Mouse (Mus musculus) WW6 (cell line): ENCODE results near the gene Ecd.
A peak's percentile ranks its signal among the peaks of the same experiment; 100 is the strongest.
"Not testable (repeated sequence)": the region's sequence is repeated elsewhere in the genome, so short reads cannot be mapped to it uniquely, and the experiment has no call there.

Experiments
- DNase-seq: peaks from one replicate; pipeline ENCODE4 v3.0.0-alpha.2; 2013; ENCODE audit warnings: low read depth, low spot score

Gene Ecd

GRCm38 (mm10) chr14:20328474-20328873 is 19.4 kb downstream of the Ecd start:
- no peak for DNase-seq

- no peak for DNase-seq
These were observed 23.7 kb downstream of the Ecd start for GRCm38 (mm10) chr14:20324196-20324595.

DNA sequence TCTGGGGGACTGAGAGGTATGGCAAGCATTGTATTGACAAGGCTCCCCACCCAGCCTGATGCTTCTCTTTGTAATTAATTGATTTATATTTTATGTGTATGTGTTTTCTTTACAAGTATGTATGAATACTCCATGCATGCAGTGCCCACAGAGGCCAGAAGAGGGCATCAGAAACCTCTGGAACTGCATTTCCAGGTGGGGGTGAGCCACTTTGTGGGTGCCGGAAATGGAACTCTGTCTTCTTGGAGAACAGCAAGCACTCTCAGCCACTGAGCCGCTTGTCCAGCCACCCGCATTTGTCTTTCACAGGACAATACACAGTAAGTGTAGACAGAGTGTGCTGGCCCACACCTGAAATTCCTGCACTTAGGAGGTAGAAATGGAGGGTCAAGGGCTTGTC is 28.5 kb downstream of the Ecd start:
- no peak for DNase-seq

GRCm38 (mm10) chr14:20315137-20315536 is 32.8 kb downstream of the Ecd start:
- DNase-seq = no peak

DNA sequence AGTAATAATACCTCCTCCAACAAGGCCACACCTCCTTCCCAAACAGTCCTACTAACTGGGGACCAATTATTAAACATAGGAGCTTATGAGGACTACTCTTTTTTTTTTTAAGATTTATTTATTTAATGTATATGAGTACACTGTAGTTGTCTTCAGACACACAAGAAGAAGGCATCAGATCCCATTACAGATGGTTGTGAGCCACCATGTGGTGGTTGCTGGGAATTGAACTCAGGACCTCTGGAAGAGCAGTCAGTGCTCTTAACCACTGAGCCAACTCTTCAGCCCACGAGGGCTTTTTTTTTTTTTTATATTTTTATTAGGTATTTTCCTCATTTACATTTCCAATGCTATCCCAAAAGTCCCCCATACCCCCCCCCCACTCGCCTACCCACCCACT is 42.8 kb downstream of the Ecd start:
- not testable (repeated sequence) for DNase-seq

DNA sequence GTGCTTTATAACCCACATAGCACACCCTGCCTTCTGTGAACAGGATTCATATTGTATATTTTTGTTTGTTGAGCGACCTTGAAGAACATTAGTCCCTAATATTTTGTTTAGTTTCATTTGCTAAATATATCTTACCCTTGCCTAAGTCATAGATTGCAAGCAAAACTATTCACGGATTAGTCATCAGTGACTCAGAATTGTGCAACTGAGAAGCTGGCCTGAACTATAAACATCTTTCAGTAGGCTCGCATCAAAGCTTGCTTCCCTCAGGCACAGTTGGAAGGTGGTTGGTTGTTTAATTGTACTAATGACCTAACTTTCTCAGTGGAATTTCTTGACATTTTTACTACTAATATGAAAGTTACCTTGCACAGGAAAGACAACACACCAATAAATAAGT is 49.8 kb downstream of the Ecd start:
- no peak for DNase-seq

GRCm38 (mm10) chr14:20297616-20298015 is 50.3 kb downstream of the Ecd start:
- no peak for DNase-seq

DNA sequence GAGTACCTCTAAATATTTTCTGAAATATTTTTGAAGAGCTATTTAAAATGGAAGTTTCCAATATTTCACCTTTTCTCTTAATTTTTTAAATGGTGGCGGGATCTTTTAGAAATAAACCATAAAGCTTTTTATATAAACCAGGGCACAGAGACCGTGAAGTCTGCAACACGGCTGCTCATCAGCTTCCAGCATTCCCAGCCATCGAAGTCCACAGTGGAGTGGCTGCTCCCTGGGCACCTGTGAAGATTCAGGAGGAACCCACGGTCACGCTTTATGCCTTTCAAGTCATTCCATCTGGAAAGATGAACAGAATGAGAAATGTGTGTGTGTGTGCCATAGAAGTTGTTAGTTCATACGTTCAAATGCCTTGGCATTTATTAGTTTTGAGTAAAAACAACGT is 53.0 kb downstream of the Ecd start:
- no peak for DNase-seq

- DNase-seq = peak; percentile 73
These were observed 53.6 kb downstream of the Ecd start, which contains the start of gene Nudt13 for GRCm38 (mm10) chr14:20294117-20294892. Nudt13 (plus strand) TSS chr14:20294697.

GRCm38 (mm10) chr14:20291391-20291790 is 56.5 kb downstream of the Ecd start:
- no peak for DNase-seq
